Mouse (Mus musculus): ENCODE data around the gene Gm42372.

GRCm38 (mm10) chr7:16940292-16940691, 42.6 kb upstream of the Gm42372 start:
- TF ChIP-seq ZC3H11A (IDR thresholded peaks at IDR 0.05; ENCODE audit: borderline replicate concordance, low read depth, low read length) (no peak), HCFC1 (IDR thresholded peaks at IDR 0.05; ENCODE audit: borderline replicate concordance, insufficient read depth, low read length) (no peak)

Data from ES-E14 (cell line).